Mouse (Mus musculus): ENCODE data around the gene Irf7. TPM values are rescaled to one million over a fixed set of nuclear protein-coding genes. Genes with fewer than 3 reads are reported as not detected.

Irf7 gene
- polyA plus RNA-seq, 1 experiment = 105 TPM

DNA sequence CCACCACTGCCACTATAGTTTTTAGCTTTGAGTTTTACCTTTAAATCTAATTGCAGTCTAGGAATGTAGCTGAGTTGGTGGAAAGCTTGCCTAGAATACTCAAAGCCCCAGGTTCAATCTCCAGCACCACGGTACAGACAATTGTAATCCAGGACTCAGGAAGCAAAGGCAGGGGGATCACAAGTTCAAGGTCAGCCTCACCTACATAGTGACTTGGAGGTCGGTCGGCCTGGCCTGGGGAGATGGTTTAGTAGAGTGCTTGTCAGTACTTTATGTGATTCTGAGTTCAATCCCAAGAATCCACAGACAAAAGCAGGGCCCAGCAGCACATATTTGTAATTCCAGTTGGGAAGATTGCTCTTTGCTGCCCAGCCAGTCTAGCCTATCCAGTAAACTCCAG lies 21.8 kb upstream of the Irf7 start:
- 88% methylated on average over 3 of the region's 3 CpGs for WGBS
- Histone ChIP-seq H3K36me3 (ENCODE audit: control insufficient read depth, insufficient read depth, low read length) (no peaks in the 10 kb centered on the region), H3K4me1 (ENCODE audit: control insufficient read depth, insufficient read depth, insufficient read length) (peaks cover 3% of the 10 kb centered on the region; the same call in 1 of the 2 replicates), H3K27ac (ENCODE audit: insufficient read depth, low read length) (no peak overlapping the region), H3K27me3 (ENCODE audit: control insufficient read depth, insufficient read depth, low read length) (peaks cover 10% of the 10 kb centered on the region), H3K4me3 (ENCODE audit: extremely low read depth, insufficient read depth, insufficient read length) (no peak overlapping the region)
- no peak for TF ChIP-seq CTCF (IDR thresholded peaks at IDR 0.05; ENCODE audit: extremely low read depth, insufficient read depth, insufficient read length, insufficient replicate concordance)
- no peak for TF ChIP-seq POLR2A (IDR thresholded peaks at IDR 0.05; ENCODE audit: low read depth, low read length)
- DNase-seq (ENCODE audit: low read depth in 1 of 2, low spot score in 2 of 2) = no peak

DNA sequence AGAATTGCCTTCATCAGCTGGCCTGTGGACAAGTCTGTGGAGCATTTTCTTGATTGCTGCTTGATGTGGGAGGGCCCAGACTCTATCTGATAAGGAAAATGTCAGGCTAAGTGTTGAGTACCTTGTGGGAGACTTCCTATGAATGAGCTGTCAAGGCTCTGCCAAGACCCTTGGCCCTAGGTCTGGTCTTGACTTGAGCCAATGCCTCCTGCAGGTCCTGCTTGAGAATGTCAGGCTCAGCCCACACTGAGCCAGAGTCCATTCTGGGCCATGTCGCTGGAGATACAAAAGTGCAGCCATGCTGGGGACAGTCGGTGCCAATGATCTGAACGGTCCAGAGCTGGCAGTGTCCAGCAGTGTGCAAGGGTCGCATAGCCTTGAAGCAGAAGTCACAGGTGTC lies 16.5 kb upstream of the Irf7 start:
- TF ChIP-seq CTCF (IDR thresholded peaks at IDR 0.05; ENCODE audit: extremely low read depth, insufficient read depth, insufficient read length, insufficient replicate concordance) = no peak
- no peak for TF ChIP-seq POLR2A (IDR thresholded peaks at IDR 0.05; ENCODE audit: low read depth, low read length)
- 88% methylated on average over 4 of the region's 4 CpGs for whole genome bisulfite sequencing
- Histone ChIP-seq H3K4me1 (ENCODE audit: control insufficient read depth, insufficient read depth, insufficient read length) (0 out of 2 replicates have a peak, but pooled peaks cover 6% of the 10 kb centered on the region), H3K27me3 (ENCODE audit: control insufficient read depth, insufficient read depth, low read length) (peaks cover 5% of the 10 kb centered on the region; the same call in 1 of the 2 replicates), H3K27ac (ENCODE audit: insufficient read depth, low read length) (no peak overlapping the region), H3K4me3 (ENCODE audit: extremely low read depth, insufficient read depth, insufficient read length) (no peak overlapping the region), H3K36me3 (ENCODE audit: control insufficient read depth, insufficient read depth, low read length) (no peaks in the 10 kb centered on the region)
- DNase-seq (ENCODE audit: low read depth in 1 of 2, low spot score in 2 of 2) = no peak

DNA sequence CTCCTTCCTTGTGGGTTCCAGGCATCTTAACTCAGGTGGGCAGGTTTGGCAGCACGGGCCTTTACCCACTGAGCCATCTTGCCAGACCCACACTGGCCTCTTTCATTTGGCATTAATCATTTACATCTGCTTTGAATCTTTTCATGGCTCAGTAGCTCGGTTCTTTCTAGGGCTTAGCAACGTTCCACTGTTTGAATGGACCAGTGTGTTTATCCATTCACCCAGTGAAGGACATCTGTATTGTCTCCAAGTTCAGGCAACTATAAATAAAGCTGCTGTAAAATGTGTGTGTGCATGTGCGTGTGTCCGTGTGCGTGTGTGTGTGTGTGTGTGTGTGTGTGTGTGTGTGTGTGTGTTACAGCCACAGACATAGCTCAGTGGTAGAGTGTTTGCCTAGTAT lies 15.2 kb upstream of the Irf7 start:
- 80% methylated on average over 6 of the region's 6 CpGs for WGBS
- Histone ChIP-seq H3K36me3 (ENCODE audit: control insufficient read depth, insufficient read depth, low read length) (no peaks in the 10 kb centered on the region), H3K4me1 (ENCODE audit: control insufficient read depth, insufficient read depth, insufficient read length) (0 out of 2 replicates have a peak, but pooled peaks cover 6% of the 10 kb centered on the region), H3K4me3 (ENCODE audit: extremely low read depth, insufficient read depth, insufficient read length) (no peak overlapping the region), H3K27ac (ENCODE audit: insufficient read depth, low read length) (no peak overlapping the region), H3K27me3 (ENCODE audit: control insufficient read depth, insufficient read depth, low read length) (peaks cover 5% of the 10 kb centered on the region; the same call in 1 of the 2 replicates)
- DNase-seq (ENCODE audit: low read depth in 1 of 2, low spot score in 2 of 2) = no peak
- TF ChIP-seq CTCF (IDR thresholded peaks at IDR 0.05; ENCODE audit: extremely low read depth, insufficient read depth, insufficient read length, insufficient replicate concordance) = no peak
- no peak for TF ChIP-seq POLR2A (IDR thresholded peaks at IDR 0.05; ENCODE audit: low read depth, low read length)

DNA sequence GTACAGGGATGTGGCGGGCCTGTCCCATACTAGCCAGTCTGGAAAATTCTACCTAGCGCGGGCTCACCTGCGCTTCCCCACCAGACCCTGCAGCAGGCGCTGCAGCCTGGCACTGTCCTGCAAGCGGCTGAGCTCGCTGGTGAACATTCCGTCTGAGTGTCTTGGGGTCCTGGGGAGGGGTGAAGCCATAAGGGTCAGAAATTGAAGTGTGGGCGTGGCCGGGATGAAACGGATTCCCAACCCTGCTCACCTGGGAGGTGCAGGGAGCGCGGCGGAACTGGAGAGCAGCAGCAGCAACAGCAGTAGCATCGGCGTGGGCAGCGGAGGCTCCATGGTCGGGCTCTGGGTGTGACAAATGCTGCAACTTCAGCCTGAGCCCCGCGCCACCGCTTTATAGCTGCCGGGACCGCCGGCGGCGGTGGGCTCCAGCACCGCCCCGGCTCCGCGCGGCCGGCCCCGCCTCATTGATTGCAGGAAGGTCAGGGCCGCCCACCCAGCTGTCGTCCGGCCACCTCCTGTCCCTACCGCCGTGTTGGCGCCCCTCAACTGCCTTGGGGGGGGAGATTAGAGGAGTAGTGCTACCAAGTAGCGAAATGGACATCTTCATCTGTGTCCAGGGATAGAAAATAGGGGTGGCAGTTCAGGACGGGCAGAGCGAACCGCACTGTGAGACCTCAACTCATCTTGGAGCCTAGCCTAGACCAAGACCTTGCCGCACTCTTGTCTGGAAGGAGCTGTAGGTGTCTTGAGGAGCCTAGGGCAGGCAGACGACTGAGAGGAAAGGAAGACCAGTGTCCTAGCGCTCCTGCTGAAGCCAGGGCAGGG lies 12.7 kb upstream of the Irf7 start, which contains the start of gene Sct:
Gene Sct (minus strand): TSS at position 368 of the 825 bp plus-strand sequence.
- 14% methylated on average over 46 of the region's 46 CpGs for WGBS
- no peak within 1 kb of the TSS for H3K4me3 ChIP-seq (ENCODE audit: extremely low read depth, insufficient read depth, insufficient read length)

DNA sequence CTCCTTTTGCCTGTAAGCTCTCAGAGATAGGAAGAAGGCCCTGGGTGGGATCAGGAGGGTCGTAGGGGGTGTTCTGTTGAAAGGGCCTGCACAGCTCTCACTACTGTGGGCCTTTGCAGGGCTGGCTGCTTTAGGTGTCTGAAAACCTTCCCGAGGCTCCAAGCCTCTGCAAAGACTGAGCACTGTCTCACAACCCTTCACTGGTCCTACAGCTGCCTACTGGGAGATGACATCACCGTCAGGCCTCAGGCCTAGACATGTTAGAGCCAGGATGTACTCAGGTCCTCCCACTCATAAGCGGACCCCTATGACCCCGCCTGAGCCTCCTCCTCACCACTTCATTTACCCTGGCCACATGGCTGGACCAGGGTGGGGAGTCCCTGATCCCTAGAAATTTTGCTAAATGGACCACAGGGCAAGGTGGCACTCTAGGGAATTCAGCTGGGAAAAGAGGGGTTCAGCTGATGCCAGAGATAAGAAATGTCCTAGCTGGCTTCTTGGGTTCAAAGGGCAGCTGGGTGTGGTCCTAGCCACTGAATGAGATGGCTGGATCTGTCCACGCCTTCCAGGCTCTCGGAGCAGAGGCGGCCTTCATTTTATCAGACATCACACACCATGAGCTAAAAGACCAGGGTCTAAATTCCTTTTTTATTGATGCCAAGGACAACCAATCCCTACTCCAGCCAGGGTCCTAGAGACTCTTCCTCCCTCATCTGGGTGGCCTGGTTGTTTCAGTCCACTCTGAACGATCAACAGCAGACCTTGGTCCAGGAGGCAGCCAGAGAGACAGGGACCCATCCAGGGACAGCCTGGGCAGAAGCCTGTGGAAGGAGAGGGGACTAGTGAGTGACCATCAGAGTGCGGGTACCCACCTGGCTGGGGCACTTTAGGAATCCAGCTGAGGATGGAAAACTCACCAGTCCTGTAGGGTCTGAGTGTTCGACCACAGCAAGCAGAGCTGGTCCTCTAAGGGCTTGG lies 11.7 kb upstream of the Irf7 start:
- TF ChIP-seq POLR2A (IDR thresholded peaks at IDR 0.05; ENCODE audit: low read depth, low read length) = no peak
- no peak for TF ChIP-seq CTCF (IDR thresholded peaks at IDR 0.05; ENCODE audit: extremely low read depth, insufficient read depth, insufficient read length, insufficient replicate concordance)
- H3K36me3 ChIP-seq (ENCODE audit: control insufficient read depth, insufficient read depth, low read length) = no peaks in the 10 kb centered on the region
- no peak overlapping the region for H3K4me3 ChIP-seq (ENCODE audit: extremely low read depth, insufficient read depth, insufficient read length)
- H3K27ac ChIP-seq (ENCODE audit: insufficient read depth, low read length) = no peak overlapping the region
- WGBS = 90% methylated on average over 11 of the region's 11 CpGs
- peaks cover 18% of the 10 kb centered on the region; the same call in 1 of the 2 replicates for H3K4me1 ChIP-seq (ENCODE audit: control insufficient read depth, insufficient read depth, insufficient read length)
- no peak for DNase-seq (ENCODE audit: low read depth in 1 of 2, low spot score in 2 of 2)
- peaks cover 5% of the 10 kb centered on the region; the same call in 1 of the 2 replicates for H3K27me3 ChIP-seq (ENCODE audit: control insufficient read depth, insufficient read depth, low read length)

More for the DNA sequence above, 12.7 kb upstream of the Irf7 start, which contains the start of gene Sct:
- Histone ChIP-seq H3K27me3 (ENCODE audit: control insufficient read depth, insufficient read depth, low read length) (peaks cover 5% of the 10 kb centered on the region; the same call in 1 of the 2 replicates), H3K4me1 (ENCODE audit: control insufficient read depth, insufficient read depth, insufficient read length) (peaks cover 18% of the 10 kb centered on the region; the same call in 1 of the 2 replicates), H3K36me3 (ENCODE audit: control insufficient read depth, insufficient read depth, low read length) (no peaks in the 10 kb centered on the region), H3K27ac (ENCODE audit: insufficient read depth, low read length) (no peak within 1 kb of the TSS)
- DNase-seq (ENCODE audit: low read depth in 1 of 2, low spot score in 2 of 2) = no peak
- TF ChIP-seq CTCF (IDR thresholded peaks at IDR 0.05; ENCODE audit: extremely low read depth, insufficient read depth, insufficient read length, insufficient replicate concordance) (no peak), POLR2A (IDR thresholded peaks at IDR 0.05; ENCODE audit: low read depth, low read length) (no peak)

DNA sequence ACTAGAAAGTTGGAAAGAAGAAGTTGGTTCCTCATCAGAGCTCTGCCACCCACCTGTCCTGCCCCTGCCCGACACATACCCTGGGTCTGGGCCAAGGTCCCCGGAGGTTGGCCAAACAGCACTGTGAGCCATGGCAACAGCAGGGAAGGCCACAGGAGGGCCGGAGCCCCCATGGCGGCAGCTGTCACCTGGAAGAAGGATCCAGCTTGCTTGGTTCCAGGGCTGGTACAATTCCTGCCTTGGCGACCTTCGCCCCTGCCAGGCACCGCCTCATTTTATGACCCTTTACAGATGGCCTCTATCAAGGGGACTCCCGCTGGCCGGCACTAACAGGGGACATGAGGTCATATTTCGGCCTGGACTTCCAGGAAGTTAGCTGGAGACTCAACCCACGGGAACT lies 10.3 kb upstream of the Irf7 start, which contains the start of gene Cdhr5:
Gene Cdhr5 (minus strand): TSS at position 241 of the 400 bp plus-strand sequence.
- H3K36me3 ChIP-seq (ENCODE audit: control insufficient read depth, insufficient read depth, low read length) = no peaks in the 10 kb centered on the region

More for the DNA sequence above, 10.3 kb upstream of the Irf7 start, which contains the start of gene Cdhr5:
- H3K27ac ChIP-seq (ENCODE audit: insufficient read depth, low read length) = no peak within 1 kb of the TSS
- H3K4me3 ChIP-seq (ENCODE audit: extremely low read depth, insufficient read depth, insufficient read length) = no peak within 1 kb of the TSS
- peaks cover 18% of the 10 kb centered on the region; the same call in 1 of the 2 replicates for H3K4me1 ChIP-seq (ENCODE audit: control insufficient read depth, insufficient read depth, insufficient read length)
- peak in 1 of 2 experiments; percentile 28 for DNase-seq (ENCODE audit: low read depth in 1 of 2, low spot score in 2 of 2)
- TF ChIP-seq CTCF (IDR thresholded peaks at IDR 0.05; ENCODE audit: extremely low read depth, insufficient read depth, insufficient read length, insufficient replicate concordance) (no peak), POLR2A (IDR thresholded peaks at IDR 0.05; ENCODE audit: low read depth, low read length) (no peak)
- H3K27me3 ChIP-seq (ENCODE audit: control insufficient read depth, insufficient read depth, low read length) = peaks cover 5% of the 10 kb centered on the region; the same call in 1 of the 2 replicates
- WGBS = 69% methylated on average over 11 of the region's 11 CpGs

Data from spleen, adult 2 months (tissue).